ENCODE assay signal across 7 mouse cellular contexts in the genomic region with DNA sequence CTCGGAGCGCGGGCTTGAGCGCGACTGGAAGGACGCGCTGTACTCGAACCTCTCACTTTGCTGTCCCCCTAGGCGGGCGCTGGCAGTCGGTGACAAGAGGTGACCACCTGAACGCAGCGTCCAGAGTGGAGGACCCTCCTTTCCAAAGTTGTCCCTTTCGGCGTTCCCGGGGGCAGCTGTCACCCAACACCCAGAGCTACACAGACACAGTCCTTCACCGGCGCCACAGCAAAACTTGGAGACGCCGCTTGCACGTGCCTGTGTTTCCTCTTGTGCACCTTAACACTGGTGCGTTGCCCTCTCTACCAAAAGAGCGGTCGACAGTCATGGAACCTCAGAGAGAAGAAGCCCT. TPM values are rescaled to one million over a fixed set of nuclear protein-coding genes. Genes with fewer than 3 reads are reported as not detected.
DNase-seq lines count a peak whose midpoint lies in the region; ATAC-seq lines count a peak whose summit lies in the region.

No protein-coding gene starts in this region.

- no peak; the same call in 1 of the 2 replicates for ATAC-seq in lung, embryonic 16.5 days (ENCODE audit: low read depth)
- 0 out of 2 replicates have a peak, but pooled peaks have one; percentile 12 for ATAC-seq in erythroid progenitor cell, adult 5-6 weeks (replicated peaks; ENCODE audit: low FRiP score, poor library complexity, severe bottlenecking)
- ATAC-seq in liver, embryonic 11.5 days (replicated peaks; ENCODE audit: low FRiP score), result no peak; the same call in 1 of the 2 replicates
- no peak; the same call in 1 of the 2 replicates for ATAC-seq in stomach, embryonic 15.5 days (ENCODE audit: insufficient read depth, low FRiP score, low read depth)

- H3K9me3 ChIP-seq in lung, embryonic 16.5 days (ENCODE audit: control insufficient read depth, low read length), result no peaks in the 10 kb centered on the region
- no peaks in the 10 kb centered on the region for H3K9me3 ChIP-seq in liver, embryonic 11.5 days (ENCODE audit: control insufficient read depth, low read length)
- H3K9me3 ChIP-seq in stomach, embryonic 15.5 days, result no peaks in the 10 kb centered on the region

- no peak overlapping the region for H3K27ac ChIP-seq in lung, embryonic 16.5 days (ENCODE audit: low read length)
- H3K27ac ChIP-seq in liver, embryonic 11.5 days (ENCODE audit: low read depth, low read length), result 0 out of 2 replicates have a peak overlapping the region, but pooled peaks have one; percentile 88
- no peak overlapping the region for H3K27ac ChIP-seq in stomach, embryonic 15.5 days

- 3% methylated on average over 24 of the region's 24 CpGs for WGBS in lung, embryonic 16.5 days
- WGBS in liver, embryonic 11.5 days, result 2% methylated on average over 24 of the region's 24 CpGs
- WGBS in stomach, embryonic 15.5 days, result 2% methylated on average over 24 of the region's 24 CpGs

- H3K27me3 ChIP-seq in lung, embryonic 16.5 days (ENCODE audit: control insufficient read depth, insufficient read depth, low read depth, low read length), result no peaks in the 10 kb centered on the region
- no peaks in the 10 kb centered on the region for H3K27me3 ChIP-seq in liver, embryonic 11.5 days (replicated peaks; ENCODE audit: control insufficient read depth, insufficient read depth, low read length)
- no peaks in the 10 kb centered on the region for H3K27me3 ChIP-seq in stomach, embryonic 15.5 days (replicated peaks)

- no peaks in the 10 kb centered on the region for H3K36me3 ChIP-seq in lung, embryonic 16.5 days (ENCODE audit: control insufficient read depth, insufficient read depth, low read length)
- H3K36me3 ChIP-seq in liver, embryonic 11.5 days (ENCODE audit: control insufficient read depth, insufficient read depth, low read length), result no peaks in the 10 kb centered on the region
- H3K36me3 ChIP-seq in stomach, embryonic 15.5 days, result no peaks in the 10 kb centered on the region

- H3K4me2 ChIP-seq in lung, embryonic 16.5 days (ENCODE audit: low read depth, low read length), result peak overlapping the region; percentile 86
- peak overlapping the region; percentile 88 for H3K4me2 ChIP-seq in liver, embryonic 11.5 days
- peak overlapping the region; percentile 90 for H3K4me2 ChIP-seq in stomach, embryonic 15.5 days

- DNase-seq in lung, postnatal 14 days, result no peak
- DNase-seq in liver, embryonic 11.5 days (ENCODE audit: low spot score), result no peak
- no peak for DNase-seq in layer of hippocampus, adult 11-12 months (ENCODE audit: low spot score)
- no peak for DNase-seq in embryo, embryonic 10 days (ENCODE audit: low spot score)

- H3K4me1 ChIP-seq in lung, embryonic 16.5 days (replicated peaks; ENCODE audit: control insufficient read depth, insufficient read depth, low read length), result peaks cover 18% of the 10 kb centered on the region
- peaks cover 15% of the 10 kb centered on the region for H3K4me1 ChIP-seq in liver, embryonic 11.5 days (replicated peaks; ENCODE audit: control insufficient read depth, insufficient read depth, low read length)
- H3K4me1 ChIP-seq in stomach, embryonic 15.5 days, result peaks cover 8% of the 10 kb centered on the region; the same call in 1 of the 2 replicates

- peak overlapping the region; percentile 96 for H3K9ac ChIP-seq in lung, embryonic 16.5 days (ENCODE audit: low read length)
- H3K9ac ChIP-seq in liver, embryonic 11.5 days (ENCODE audit: low read depth, low read length), result peak overlapping the region; percentile 88
- peak overlapping the region; percentile 35; the same call in 1 of the 2 replicates for H3K9ac ChIP-seq in stomach, embryonic 15.5 days

- H3K4me3 ChIP-seq in lung, embryonic 16.5 days (ENCODE audit: low read length), result peak overlapping the region; percentile 92
- peak overlapping the region; percentile 83 for H3K4me3 ChIP-seq in liver, embryonic 11.5 days (ENCODE audit: low read depth, low read length)
- peak overlapping the region; percentile 86 for H3K4me3 ChIP-seq in stomach, embryonic 15.5 days (replicated peaks)

RNA-seq across cellular contexts. Expression of a gene that starts 0.3 kb away (rescaled TPM):
- 42.5 and 43.6 TPM in 2 replicates for polyA plus RNA-seq in lung, embryonic 16.5 days (2015; fragmentation: Nextera tagmentation; extraction: Ambion mirVana)
- 9.6 and 9.7 TPM in 2 replicates for total RNA-seq in erythroid progenitor cell, adult 5-6 weeks (2015; ENCODE audit: low replicate concordance)
- total RNA-seq in erythroid progenitor cell, adult 5-6 weeks (2017; ENCODE audit: low replicate concordance), result 6.7 and 7.8 TPM in 2 replicates
- 21.8 and 24.8 TPM in 2 replicates for polyA plus RNA-seq in liver, embryonic 11.5 days (2014; fragmentation: Nextera tagmentation; extraction: Ambion mirVana)
- 32.6 and 34.5 TPM in 2 replicates for polyA plus RNA-seq in stomach, embryonic 15.5 days (2015; fragmentation: Nextera tagmentation; extraction: Ambion mirVana)

RNA-seq across cellular contexts. Expression of a gene that starts 30.7 kb away (rescaled TPM):
- polyA plus RNA-seq in lung, embryonic 16.5 days (2015; fragmentation: Nextera tagmentation; extraction: Ambion mirVana), result 25.9 and 26.3 TPM in 2 replicates
- total RNA-seq in erythroid progenitor cell, adult 5-6 weeks (2015; ENCODE audit: low replicate concordance), result 1.8 TPM in 1 of 2 replicates, not detected in the other
- total RNA-seq in erythroid progenitor cell, adult 5-6 weeks (2017; ENCODE audit: low replicate concordance), result 0.77 TPM in 1 of 2 replicates, not detected in the other
- 7.5 and 10.3 TPM in 2 replicates for polyA plus RNA-seq in liver, embryonic 11.5 days (2014; fragmentation: Nextera tagmentation; extraction: Ambion mirVana)
- 13.9 and 14.6 TPM in 2 replicates for polyA plus RNA-seq in stomach, embryonic 15.5 days (2015; fragmentation: Nextera tagmentation; extraction: Ambion mirVana)

Comparison
In these comparisons a context has a peak if more than half of its experiments do, and no peak if none do; other contexts are left out.
1. H3K9ac ChIP-seq: peak in every context shown above with its lines; median percentile 96 in lung, embryonic 16.5 days; 88 in liver, embryonic 11.5 days; 35 in stomach, embryonic 15.5 days.